Mouse (Mus musculus) liver, adult (tissue): ENCODE results near the gene Cnga2.

Experiments
- GATA4 ChIP-seq: IDR thresholded peaks from 2 replicates; pipeline ENCODE4 v1.6.1; 2014; ENCODE audit warnings: mild to moderate bottlenecking, low read length; ENCODE audit not compliant: insufficient replicate concordance

The Cnga2 gene

GRCm38 (mm10) chrX:71991549-71991948 lies at the start of gene Cnga2:
Gene Cnga2 (plus strand): TSS chrX:71991849.
- no peak for TF ChIP-seq GATA4

DNA sequence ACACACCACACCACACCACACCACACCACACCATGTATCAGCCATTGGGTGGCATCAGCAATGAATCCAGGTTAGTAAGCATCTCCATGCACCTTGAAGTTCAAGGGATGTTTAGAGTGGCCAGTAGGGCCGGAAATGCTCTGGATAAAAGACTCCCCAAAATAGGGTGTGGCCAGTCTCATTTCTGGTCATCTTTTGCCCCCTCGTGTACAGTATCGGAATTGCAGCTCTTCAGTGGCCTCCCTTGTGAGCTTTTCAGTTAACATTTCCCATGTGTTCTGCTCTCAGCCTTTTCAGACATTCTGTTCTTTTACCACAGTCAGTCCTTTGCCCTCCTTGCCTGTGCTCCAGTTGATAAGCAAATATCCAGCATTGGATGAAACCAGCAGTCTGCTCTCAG lies 45.0 kb upstream of the Cnga2 start:
- no peak for TF ChIP-seq GATA4

- TF ChIP-seq GATA4, result no peak
Observed at GRCm38 (mm10) chrX:71958366-71958765, 33.3 kb upstream of the Cnga2 start.

- no peak for TF ChIP-seq GATA4
Observed at GRCm38 (mm10) chrX:71962073-71963051, 29.3 kb upstream of the Cnga2 start, which contains the start of gene Prrg3. Gene Prrg3 (plus strand): TSS chrX:71962624.

DNA sequence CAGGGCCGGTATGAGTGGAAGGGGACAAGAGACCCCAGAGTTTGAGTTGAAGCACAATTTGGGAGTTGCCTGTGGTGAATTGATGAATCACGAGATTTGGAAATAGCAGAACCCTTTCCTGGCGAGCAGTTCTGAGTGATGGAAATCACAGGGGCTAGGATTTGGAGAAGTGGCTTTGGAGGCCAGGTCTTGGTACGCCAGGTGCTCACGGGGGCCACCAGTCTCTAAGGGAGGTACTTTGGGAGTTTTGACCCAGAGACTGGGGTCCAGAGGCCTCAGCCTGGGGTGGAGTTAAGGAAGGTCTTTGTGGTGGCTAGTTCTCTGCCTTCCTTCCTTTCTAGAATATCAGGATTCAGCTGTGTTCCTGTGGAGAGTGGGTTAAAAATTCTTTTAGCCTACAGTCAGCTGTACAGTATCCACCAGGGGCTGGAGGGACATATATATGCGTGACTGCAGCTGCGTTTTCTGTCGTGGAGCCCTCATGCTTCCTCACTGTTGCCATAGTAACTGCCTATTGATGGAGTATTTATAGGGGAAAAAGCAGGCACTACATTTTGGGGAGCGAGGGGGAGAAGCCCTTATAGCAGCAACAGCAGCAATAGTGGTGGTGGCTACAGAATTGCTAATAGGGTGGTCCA lies 28.3 kb upstream of the Cnga2 start:
- no peak for TF ChIP-seq GATA4

GRCm38 (mm10) chrX:71968216-71968615 lies 23.4 kb upstream of the Cnga2 start:
- no peak for TF ChIP-seq GATA4

DNA sequence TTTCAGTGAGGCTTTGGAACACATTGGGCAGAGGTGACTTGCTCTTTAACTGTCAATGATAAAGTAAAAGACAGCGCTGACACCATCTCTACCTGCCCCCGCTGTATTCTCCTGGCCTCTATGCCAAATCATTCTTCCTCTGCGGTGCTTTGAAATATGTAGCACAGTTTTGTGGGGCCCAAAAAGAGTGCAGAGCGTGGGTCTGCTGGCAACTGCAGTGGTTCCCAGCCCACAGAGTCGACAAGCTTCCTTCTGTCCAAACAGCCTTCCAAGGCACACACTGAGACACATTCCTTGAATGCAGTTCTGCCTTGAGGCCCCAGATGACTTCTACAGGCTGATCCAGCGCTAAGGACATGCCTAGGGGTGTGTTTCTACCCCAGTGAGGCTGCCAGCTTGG lies 22.8 kb upstream of the Cnga2 start:
- TF ChIP-seq GATA4, result no peak

GRCm38 (mm10) chrX:71971325-71971724 lies 20.3 kb upstream of the Cnga2 start:
- TF ChIP-seq GATA4, result no peak

DNA sequence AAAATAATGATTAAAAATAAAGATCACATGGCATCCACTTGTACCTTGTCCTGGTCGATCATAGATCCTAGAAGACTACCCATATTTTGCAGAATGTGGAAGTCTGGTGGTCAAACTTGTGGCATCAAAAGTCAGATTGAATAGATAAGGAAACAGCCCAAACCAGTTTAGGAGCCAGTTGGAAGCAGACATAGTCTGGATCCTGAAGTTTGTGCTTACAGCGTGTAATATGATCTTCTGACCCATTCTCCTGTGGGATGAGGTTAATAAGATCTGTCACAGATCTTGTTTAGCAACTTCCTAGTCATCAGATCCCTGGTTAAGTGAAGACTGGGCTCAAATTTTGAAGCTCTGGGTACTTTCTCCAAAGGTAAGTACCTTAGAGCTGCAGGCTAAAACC lies 19.0 kb upstream of the Cnga2 start, which contains the start of gene Fate1:
Gene Fate1, plus strand, starts transcription at position 301 of the 400 bp plus-strand sequence.
- no peak for TF ChIP-seq GATA4

GRCm38 (mm10) chrX:71980443-71980842 lies 11.2 kb upstream of the Cnga2 start:
- TF ChIP-seq GATA4, result no peak

- no peak for TF ChIP-seq GATA4
Observed at GRCm38 (mm10) chrX:71981322-71981721, 10.3 kb upstream of the Cnga2 start.

DNA sequence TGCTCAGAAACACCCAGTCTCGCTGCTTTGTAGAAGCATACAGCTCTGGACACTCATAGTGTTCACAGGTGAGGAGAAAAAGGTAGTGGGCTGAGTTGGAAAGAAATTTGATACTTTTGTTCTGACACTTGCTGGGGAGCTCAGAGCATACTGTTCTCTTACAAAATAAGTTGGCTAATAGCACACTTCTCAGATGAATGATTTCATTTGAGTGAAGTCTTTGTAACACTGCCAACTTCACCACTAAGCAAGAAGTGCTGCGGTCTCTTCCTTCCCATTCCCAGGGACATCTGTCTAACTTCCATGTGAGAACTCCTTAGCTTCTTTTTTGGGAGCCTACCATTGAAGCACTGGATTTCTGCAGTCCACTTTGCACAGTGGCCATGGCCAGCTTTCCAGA lies 8.4 kb upstream of the Cnga2 start:
- TF ChIP-seq GATA4, result no peak

DNA sequence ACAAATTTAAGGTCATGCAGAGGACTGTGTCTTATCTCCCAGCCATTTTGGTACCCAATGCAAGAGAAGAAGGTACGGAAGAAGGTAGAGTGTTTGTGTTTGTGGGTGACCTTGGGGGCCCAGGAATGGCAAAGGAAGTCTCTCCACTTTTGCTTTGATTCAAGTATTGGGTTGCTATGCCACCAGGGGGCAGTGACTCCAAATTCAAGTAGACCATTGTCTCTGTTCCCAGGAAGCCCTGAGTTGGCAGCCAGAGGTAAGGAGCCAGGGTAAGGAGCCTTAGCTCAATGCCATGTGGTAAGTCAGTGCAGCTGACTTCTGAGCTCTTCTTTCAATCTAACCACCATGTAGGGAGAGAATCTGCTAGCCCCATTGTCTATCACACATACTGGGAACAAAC lies 7.9 kb upstream of the Cnga2 start:
- TF ChIP-seq GATA4, result no peak

- TF ChIP-seq GATA4, result no peak
Observed at GRCm38 (mm10) chrX:71995972-71996371, 4.3 kb downstream of the Cnga2 start.

DNA sequence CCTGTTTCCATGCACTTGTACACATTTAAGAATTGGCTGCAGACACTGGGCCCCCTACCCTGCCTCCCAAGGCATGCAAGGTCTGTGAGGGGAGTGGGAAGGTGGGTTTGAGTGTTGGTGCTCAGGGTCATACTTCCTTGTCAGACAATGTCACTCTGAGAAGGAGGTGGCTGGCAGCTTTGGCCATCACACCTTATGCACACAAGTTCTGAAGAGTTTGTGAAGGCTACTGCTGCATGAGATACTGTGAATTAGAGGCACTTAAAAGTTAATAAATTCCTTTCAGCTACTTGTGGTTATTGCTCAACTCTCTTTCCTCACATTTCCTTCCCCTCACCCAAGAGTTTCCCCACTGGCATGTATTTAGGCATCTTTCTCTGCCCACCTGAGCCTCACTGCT lies 18.3 kb downstream of the Cnga2 start:
- no peak for TF ChIP-seq GATA4

- no peak for TF ChIP-seq GATA4
Observed at GRCm38 (mm10) chrX:72012236-72012635, 20.6 kb downstream of the Cnga2 start.

DNA sequence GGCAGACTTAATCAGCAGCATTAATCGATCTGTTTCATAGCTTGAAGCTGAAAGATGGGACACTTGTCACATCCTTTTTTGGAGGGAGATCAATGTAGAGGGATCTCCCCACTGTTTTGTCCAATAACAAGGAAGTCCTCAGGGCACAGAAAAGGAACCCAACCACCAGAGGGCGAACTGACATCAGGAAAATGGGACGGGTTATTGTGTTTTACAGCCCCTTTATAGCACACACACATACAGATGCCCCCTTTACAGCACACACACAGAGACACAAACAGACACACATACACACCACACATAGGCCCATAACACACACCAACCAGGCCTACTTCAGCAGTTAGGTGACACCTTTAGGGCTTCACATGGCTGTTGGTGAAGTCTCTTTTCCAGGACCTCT lies 21.2 kb downstream of the Cnga2 start:
- TF ChIP-seq GATA4, result no peak

- no peak for TF ChIP-seq GATA4
Observed at GRCm38 (mm10) chrX:72022241-72022640, 30.6 kb downstream of the Cnga2 start.
